Mouse (Mus musculus) thymus, postnatal 0 days (tissue): Measurements from ENCODE around the gene Acot1. TPM values are rescaled to one million over a fixed set of nuclear protein-coding genes. Genes with fewer than 3 reads are reported as not detected.
"Not testable (repeated sequence)": the region's sequence is repeated elsewhere in the genome, so short reads cannot be mapped to it uniquely, and the experiment has no call there.

Source experiments
- DNase-seq: peaks from one replicate; pipeline ENCODE4 v3.0.0-alpha.2; 2015; ENCODE audit warnings: low spot score
- polyA plus RNA-seq: library from polyadenylated mRNA; unstranded; fragments of >200 nt; fragmentation: Nextera tagmentation; extraction: Ambion mirVana; gene quantifications from 2 replicates; pipeline ENCODE4 v1.2.1, GENCODE M21; 2015

The Acot1 gene
- polyA plus RNA-seq, 1 experiment from 2014 or later = 15.5 TPM

DNA sequence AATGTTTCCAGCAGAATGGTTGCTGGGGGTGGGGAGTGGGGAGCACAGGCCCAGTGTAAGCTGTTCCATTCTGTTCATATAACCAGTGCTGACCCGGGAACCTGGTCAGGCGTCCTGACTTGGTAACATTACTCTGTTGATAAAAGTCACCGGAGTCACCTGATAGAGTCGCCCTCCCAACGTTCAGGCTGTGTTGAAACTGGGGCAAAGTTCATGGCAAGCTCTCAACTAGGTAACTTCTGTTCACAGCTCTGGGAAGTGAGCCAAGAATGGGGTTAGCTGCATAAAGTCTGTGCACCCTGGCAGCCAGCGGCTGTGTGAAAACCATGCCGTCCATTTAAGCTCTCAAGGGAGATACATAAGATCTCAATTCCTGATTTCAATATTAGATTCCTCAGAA lies 11.2 kb downstream of the Acot1 start:
- DNase-seq = not testable (repeated sequence)

DNA sequence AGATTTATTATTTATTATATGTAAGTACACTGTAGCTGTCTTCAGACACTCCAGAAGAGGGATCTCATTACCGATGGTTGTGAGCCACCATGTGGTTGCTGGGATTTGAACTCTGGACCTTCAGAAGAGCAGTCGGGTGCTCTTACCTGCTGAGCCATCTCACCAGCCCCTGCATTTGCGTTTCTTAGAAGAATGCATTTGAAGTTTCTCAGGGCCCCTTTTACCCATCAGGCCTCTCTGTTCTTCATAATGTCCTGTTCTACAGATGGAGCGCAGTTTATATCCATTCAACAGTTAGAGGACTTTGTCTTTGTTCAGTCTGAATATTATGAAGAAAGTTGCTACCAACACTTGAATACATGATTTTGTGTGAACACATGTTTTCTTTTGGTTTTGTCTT lies 13.0 kb downstream of the Acot1 start:
- not testable (repeated sequence) for DNase-seq

DNA sequence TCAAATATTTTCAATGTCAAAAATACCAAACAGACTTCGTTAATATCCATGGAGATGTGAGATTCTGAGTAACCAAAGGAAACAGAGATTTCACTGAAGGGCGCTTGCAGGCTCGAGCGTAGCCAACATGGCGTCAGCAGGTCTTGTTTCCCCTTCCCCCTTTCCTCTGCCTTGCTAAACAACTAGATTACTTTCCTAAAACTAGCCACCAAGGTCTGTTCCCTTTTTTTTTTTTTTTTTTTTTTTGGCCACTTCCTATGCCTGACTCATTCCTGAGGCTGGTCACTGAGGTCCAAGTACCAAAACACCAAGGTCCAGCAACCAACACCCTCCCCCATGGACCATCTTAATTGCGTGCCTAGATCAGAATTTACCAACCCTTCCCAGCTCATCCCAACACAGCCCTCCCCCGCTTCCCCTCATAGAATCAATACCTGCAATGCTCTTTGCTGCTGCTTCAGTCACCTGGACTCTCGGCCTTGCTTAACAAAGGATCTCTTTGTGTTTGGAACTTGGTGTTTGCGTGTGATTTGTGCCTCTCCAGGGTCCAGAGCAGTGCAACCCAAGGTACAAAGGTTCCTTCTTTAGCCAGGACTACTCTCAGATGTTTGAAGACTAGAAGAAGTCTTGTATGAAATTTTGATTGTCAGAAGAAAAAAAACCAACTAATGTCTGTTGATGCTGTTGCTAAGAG lies 13.9 kb downstream of the Acot1 start:
- no peak for DNase-seq

DNA sequence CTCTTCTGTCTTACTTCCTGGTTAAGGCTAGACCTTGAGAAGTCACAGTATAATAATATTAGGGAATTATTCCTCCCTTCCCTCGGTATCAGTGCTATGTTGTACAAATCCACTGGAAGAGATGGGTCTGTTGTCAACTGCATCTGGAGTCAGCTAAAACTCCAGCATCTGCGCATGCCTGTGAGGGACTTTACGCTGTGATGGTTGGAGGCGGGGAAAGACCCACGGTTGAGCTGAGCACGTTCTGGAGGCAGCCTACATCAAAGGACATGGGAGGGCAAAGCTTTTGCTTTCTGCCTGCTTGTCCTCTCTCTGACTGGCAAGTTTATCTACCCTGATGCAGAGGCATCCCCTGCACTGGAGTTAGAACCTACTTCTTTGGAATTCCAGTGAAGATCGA lies 16.6 kb downstream of the Acot1 start:
- DNase-seq = no peak

DNA sequence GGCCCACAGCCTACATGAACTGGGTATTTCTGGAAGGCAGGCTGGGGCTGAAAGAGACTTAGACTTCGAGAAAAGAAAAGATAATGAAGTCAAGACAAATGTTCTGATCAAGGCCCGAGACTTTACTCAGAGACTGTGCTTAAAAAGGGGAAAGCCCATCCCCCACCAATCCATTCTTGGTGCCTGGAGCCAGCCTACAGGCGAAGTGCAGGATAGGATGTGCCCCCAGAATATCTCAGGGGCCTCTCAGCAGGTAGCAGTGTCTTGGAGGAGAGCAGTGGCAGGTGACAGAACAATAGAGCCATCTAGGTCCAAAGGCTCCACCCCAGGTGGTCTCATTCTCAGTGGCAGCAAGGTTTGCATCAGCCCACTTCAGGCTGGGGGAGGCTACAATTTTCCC lies 19.0 kb downstream of the Acot1 start:
- DNase-seq = not testable (repeated sequence)

DNA sequence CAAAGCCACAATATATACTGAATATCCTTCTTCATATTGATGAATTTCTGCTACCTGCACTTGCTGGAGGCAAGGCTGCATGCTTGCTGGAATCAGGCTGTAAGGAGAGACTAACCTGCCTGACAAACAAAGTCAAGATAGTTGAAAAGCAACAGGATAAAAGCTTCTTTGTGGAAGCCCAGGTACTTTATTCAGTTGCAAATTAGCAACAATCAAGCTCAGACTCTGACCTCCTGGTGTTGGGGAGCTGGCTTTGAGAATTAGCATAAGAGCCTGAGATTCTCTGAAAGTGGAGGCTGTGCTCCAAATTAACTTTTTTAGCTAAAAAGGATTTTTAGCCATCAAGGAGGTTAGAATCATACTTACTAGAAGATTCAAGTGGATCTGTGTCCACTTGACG lies 19.8 kb downstream of the Acot1 start:
- DNase-seq = not testable (repeated sequence)

DNA sequence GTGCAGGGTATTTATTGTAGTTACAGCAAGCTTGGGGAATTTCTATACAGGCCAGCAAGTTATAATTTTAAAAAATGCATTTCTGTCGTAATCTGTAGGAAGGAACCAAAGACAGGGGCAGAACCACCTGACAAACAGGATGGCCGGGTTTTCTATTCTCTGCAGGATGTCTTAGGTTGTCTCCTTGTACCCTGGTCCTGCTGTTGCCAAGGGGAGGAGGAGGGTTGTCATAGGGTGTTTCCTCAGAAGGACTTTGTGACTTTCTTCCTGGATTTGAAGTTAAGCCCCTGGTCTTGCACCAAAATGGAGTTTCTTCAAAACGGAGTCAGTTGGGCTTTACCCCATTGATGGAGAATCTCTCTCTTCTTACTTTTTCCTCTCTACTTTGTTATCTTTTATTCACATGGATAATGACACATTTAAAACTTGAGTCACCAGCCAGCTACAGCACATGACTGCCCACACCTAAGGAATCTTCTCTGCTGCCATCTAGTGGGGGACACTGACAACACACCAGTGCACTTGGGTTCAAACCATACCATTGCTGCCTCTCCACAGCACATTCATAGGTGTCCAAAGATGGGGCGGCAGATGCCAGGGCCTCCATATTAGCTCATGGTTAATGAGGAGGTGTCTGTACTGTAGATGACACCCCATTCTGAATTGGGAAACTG lies 21.5 kb downstream of the Acot1 start:
- peak; percentile 62 for DNase-seq

DNA sequence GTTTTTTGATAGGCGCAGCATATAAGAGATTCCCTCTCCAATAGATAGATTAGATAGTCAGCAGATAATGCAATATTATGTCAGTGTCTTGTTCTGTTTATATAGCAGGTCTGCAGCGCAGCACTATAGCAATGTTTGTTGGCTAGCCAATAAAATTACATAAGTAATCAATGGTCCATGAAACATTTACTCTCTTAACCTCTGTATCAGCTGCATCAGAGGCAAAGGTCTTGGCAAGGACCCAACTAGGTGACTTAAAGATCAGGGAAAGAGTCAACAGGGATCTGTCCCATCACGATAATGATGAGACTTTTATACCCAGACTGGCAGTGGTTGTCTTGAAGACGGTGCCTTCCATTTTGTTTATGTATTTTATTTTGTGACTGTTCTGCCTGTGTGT lies 23.6 kb downstream of the Acot1 start:
- DNase-seq = no peak

DNA sequence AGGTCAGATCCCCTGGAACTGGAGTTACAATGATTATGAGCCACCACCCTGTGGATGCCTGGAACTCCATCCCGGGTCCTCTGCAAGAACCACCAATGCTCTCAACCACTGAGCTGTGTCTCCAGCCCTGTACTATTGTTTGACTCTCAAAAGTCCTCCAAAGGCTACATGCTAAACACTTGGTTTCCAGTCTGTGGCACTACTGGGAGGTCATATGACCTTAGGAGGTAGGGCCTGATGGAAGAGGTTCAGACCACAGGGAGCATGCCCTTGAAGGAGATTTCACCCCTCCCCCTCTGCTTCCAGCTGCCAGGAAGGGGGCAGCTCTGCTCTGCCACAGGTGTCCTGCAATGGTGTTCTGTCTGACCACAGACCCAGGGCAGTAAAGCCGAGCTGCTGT lies 24.0 kb downstream of the Acot1 start:
- not testable (repeated sequence) for DNase-seq

DNA sequence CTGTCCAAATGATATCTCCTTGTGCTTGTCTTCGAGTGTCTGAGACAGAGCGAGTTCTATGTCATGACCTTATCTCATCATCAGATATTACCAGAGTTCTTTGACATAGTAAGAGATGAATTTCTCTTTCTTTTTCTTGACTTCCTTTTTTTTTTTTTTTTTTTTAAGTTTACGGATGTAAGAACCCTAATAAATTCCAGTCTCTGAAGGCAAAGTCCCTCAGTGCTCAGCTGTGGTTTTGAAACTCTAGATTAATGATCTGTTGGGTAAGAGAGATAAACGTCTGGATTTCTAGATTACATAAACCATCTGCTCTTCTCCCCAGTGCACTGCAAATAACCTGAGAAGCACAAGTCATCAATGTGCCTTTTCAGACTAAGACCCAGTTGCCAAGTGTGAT lies 24.8 kb downstream of the Acot1 start:
- DNase-seq = no peak

DNA sequence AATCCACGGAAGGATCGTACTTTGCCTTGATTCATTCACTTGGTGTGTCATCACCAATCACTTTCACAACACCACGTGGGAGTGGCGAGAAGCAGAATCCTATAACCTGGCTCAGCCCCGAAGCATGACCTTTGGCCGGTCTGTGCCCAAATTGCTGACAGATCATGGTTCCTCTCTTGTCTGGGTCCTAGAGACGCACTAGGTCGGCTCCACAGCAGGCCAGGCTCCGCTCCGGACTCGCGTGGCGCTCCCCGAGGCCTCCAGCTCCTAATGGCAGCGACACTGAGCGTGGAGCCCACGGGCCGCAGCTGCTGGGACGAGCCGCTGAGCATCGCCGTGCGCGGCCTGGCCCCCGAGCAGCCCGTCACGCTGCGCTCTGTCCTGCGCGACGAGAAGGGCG lies 29.0 kb downstream of the Acot1 start, which contains the start of gene Acot4:
Acot4 (plus strand) TSS at position 139 of the 400 bp plus-strand sequence.
- DNase-seq = not testable (repeated sequence)

DNA sequence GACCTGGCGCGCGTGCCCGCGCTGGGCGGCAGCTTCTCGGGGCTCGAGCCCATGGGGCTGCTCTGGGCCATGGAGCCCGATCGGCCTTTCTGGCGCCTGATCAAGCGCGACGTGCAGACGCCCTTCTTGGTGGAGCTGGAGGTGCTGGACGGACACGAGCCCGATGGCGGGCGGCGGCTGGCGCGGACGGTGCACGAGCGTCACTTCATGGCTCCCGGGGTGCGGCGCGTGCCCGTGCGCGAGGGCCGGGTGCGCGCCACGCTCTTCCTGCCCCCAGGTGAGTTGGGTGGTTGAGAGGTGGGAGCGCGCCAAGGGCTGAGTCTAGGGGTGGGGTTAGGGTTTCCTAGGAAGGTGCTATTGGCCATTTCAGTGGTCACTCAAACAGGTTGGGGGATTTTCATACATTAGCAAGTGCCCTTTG lies 29.4 kb downstream of the Acot1 start, which contains the start of gene Gm49366:
Gm49366 (plus strand) TSS at position 245 of the 421 bp plus-strand sequence.
- DNase-seq = not testable (repeated sequence)

DNA sequence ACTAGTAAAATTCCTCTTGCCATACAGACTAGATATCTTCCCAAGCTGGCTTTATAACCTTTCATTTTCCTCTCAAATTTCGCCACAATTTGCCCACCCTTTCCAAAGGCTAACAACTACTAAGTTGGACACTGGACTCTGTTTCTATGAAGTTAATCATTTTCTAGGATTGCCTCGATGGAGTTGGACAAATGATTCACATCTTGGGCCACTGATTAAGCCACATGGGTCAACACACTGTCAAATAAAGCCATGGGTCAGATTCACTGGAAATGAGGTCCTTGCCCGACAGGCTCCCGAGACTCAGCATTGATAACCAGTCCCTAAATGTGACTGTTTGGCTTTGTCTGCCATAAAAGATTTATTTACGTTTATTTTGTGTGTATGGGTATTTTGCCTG lies 33.0 kb downstream of the Acot1 start:
- DNase-seq = no peak

DNA sequence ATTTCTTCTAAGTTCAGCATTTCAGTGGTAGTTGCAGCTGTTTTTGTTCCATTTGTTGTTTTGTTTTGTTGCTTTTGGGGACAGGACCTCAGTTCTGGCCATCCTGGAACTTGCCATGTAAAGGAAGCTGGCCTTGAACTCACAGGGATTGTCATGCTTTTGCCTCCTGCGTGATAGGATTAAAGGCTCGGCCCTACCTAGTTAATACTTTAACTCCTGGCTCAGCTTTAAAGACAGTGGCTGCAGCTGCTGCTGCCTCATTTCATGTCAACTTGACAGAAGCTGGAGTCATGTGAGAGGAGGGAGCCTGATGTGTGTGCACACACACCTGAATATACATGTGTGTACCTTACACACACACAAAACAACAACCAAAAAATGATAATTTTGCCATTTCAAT lies 34.8 kb downstream of the Acot1 start:
- no peak for DNase-seq

DNA sequence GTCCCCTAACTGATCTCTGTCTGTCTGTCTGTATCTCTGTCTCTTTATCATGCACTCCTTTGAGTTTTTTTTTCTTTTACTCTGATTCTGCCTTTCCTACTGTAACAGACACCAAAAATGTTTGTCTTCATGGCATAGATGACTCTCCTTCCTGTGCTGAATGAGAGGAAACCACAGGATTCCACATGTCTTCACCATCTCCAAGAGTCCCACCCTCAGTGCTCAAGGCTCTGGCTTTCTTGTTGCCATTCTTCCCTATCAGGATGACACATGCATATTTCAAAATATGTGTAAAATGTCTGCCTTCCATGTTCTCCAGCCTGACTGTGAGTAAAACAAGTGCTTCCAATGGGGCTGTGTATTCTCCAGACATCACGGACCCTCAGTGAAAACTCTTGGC lies 37.6 kb downstream of the Acot1 start:
- DNase-seq = no peak

DNA sequence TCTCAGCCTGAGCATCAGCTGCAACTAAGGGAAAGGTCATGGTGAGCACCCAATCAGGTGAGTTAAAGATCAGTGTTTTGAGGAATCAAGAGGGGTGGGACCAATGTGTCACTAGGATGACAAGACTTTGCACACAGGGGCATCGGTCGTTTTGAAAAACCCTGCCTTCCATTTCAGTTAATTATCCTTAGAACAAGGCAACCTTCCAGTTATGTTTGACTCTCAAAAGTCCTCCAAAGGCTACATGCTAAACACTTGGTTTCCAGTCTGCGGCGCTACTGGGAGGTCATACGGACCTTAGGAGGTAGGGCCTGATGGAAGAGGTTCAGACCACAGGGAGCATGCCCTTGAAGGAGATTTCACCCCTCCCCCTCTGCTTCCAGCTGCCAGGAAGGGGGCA lies 41.5 kb downstream of the Acot1 start:
- not testable (repeated sequence) for DNase-seq

DNA sequence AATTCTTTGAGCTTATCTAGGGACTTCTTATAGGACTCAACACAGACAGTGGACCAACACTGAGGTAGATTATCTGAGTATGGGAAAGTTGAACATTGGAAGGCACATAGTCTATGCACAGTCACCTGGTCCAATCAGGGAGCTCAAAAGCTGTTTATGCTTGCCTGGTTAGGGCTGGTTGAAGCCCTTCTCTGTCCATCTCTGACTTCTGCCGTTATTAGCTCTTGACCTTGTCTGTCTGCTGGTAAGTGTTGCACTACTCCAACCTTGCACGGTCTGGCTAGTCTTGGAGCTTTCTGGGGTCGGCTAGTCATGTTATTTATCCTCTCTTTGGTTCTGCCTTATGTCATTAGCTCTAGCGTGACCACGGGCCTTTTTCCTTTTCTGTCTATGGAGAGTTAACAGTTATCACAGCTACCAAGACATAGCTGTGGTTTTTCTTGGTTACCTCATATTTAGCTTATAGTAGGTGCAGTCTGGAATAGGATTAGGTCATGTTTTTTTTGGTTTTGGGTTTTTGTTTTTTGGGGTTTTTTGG lies 42.7 kb downstream of the Acot1 start, which contains the start of gene Acot3:
Acot3 (plus strand) TSS at position 208 of the 538 bp plus-strand sequence.
- no peak for DNase-seq

DNA sequence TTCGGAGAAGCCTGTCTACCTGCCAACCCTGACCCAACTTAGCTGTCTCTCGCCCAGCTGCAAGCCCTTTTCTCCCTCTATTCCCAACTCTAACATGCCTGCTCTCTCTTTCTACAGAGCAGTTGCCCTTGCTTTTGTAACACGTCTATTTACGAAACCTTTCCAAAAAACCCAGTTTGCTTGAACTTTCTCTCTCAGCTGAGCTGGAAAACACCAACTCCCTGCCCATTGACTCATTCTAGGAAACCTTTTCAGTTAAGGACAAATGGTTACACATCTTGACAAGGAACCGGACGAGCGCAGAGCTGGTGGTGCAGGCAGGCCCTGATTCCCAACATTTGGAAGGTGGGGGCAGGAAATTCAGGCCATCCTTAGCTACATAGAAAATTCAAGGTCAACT lies 43.3 kb downstream of the Acot1 start:
- DNase-seq = no peak

DNA sequence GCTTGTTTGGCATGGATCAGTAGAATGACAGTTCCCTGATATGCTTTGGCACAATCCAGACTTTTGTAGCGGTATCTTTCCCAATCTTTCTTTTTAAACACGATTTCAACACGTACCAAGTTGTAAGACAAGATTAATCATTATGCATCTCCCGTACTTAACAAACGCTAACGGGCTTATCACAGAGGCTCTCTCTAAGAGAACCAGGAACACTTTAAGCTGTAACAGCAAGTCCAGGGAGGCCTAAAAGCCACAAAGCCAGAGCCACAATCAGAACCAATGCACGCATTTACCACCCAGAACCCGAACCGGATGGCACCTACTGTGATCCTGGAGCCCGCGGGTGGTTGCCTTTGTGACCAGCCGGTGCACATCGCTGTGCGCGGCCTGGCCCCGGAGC lies 43.9 kb downstream of the Acot1 start:
- DNase-seq = no peak

DNA sequence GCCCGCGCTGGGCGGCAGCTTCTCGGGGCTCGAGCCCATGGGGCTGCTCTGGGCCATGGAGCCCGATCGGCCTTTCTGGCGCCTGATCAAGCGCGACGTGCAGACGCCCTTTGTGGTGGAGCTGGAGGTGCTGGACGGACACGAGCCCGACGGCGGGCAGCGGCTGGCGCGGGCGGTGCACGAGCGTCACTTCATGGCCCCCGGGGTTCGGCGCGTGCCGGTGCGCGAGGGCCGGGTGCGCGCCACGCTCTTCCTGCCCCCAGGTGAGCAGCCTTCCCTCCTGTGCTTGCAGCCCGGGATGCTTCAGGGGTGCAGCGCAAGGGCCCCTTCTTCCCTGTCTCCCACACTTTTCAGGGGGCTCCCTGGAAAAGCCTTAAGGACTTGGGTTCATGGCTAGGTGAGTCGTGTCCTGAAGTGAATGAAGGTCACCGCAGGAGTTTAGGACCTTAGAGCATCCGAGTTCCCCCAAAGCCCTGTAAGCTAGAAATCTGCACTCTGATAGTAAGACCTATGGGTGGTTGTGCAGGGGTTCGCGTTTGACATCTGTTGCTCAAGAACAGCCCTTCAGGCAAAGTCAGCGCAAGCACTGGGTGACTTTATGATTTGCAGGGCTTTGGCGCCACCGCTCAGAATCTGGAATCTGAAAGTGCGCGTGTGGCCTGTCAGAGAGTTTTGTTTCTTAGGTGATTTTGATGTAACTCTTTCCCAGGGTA lies 44.5 kb downstream of the Acot1 start:
- DNase-seq = no peak

DNA sequence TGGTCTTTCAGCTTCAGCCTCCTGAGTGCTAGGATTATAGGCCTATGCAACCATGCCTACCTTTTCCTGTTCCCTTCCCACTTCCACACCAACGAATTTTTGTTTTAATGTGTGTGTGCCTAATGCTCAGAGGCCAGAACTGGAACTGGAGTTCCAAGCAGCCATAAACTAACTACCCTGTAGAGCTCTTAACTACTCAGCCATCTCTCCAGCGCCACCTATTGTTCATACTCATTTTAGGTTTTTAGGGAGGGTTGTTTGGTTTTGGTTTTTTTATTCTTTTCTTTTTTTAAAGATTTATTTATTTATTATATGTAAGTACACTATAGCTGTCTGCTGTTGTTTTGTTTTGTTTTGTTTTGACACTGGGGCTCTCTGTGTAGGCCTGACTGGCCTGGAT lies 51.7 kb downstream of the Acot1 start:
- peak; percentile 61 for DNase-seq

DNA sequence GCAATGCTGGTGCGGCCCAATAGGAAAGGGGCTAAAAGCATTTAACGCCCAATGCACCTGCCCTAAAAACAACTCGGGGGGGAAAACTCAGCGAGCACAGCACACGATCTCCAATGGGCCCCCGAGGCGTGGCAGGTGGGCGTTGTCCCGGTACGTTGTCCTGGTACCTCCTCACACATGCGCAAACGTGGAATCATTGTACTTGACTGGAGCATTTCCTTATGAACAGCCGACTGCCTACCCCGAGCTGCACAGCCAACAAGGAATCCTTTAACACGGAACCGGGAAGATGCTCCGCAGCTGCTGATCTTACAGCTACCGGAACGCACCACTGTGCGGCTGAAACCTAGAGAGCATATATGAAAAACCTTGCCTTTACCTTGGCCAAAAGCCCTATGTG lies 53.0 kb downstream of the Acot1 start:
- DNase-seq = no peak
